Mouse (Mus musculus): ENCODE results near the gene Nedd4.

Nedd4 gene

GRCm38 (mm10) chr9:72678771-72679170, 16.6 kb downstream of the Nedd4 start:
- no peak for DNase-seq (ENCODE audit: extremely low read depth, low read depth)

DNA sequence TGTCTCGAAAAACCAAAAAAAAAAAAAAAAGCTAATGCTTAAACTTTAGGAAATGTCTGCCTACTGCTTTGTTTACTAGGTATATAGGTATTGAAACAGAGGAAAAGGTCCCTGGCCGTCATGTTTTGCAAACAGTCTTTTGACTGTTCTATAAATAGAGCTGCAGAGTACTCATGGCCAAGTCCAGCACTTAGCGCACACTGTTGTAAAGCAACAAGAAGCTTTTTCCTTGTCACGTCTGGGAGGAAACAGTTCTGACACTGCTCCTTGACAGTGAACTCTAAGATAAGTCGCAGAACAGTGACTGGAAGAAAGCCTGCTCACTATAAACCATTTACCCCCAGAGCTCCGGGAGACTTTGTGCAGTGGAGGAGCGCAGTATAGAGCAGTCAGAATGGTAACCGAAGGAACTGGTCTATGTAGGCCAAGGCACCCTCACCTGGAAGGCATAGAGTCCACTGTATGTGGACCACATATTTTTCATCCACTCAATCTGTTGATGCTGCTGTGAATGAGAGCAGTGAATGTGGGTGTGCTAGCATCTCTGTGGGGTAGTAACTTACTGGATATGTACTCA, 19.6 kb downstream of the Nedd4 start:
- DNase-seq (ENCODE audit: extremely low read depth, low read depth) = no peak

GRCm38 (mm10) chr9:72683268-72683667, 21.1 kb downstream of the Nedd4 start:
- DNase-seq (ENCODE audit: extremely low read depth, low read depth) = no peak

GRCm38 (mm10) chr9:72685231-72685630, 23.1 kb downstream of the Nedd4 start:
- no peak for DNase-seq (ENCODE audit: extremely low read depth, low read depth)

- no peak for DNase-seq (ENCODE audit: extremely low read depth, low read depth)
These were observed 24.4 kb downstream of the Nedd4 start for GRCm38 (mm10) chr9:72686506-72686905.

DNA sequence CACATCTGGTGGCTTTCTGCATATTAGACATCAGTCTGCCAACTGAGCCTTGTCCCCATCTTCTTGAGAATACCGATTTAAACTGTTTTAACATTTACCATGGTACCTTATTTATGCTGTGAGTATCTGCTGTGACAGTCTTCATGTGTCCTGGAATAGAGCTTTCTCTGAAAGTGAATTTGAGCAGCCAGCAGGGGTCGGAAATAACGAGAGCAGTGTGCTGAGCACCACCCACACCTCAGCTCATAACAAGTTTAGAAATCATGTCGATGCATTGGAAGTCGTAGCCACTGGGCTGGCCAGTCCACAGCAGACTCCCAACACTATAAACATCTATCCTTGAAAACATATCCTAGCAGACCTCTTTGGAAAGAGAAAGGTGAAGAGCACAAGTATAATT, 27.4 kb downstream of the Nedd4 start:
- DNase-seq (ENCODE audit: extremely low read depth, low read depth) = no peak

DNA sequence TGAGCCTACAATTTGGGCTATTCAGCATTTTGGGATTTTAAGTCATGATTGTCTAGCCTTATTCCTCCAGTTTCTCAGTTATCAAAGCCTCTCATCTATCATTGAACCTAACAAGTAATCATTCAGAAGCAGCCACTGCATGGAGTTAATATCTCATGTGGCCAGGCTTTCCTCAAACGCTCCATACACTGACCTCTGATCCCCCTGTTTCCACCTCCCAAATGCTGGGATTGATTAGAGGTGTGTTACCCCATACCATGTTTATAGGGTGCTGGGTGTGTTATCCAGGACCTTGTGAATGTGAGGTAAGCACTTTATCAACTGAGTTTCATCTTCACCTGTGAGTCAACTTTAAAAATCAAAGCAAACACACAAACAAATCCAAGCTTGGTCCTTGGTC, 28.7 kb downstream of the Nedd4 start:
- no peak for DNase-seq (ENCODE audit: extremely low read depth, low read depth)

GRCm38 (mm10) chr9:72691942-72692341, 29.8 kb downstream of the Nedd4 start:
- no peak for DNase-seq (ENCODE audit: extremely low read depth, low read depth)

GRCm38 (mm10) chr9:72693081-72693696, 31.0 kb downstream of the Nedd4 start:
- DNase-seq (ENCODE audit: extremely low read depth, low read depth) = no peak

- no peak for DNase-seq (ENCODE audit: extremely low read depth, low read depth)
These were observed 31.7 kb downstream of the Nedd4 start for GRCm38 (mm10) chr9:72693861-72694260.

DNA sequence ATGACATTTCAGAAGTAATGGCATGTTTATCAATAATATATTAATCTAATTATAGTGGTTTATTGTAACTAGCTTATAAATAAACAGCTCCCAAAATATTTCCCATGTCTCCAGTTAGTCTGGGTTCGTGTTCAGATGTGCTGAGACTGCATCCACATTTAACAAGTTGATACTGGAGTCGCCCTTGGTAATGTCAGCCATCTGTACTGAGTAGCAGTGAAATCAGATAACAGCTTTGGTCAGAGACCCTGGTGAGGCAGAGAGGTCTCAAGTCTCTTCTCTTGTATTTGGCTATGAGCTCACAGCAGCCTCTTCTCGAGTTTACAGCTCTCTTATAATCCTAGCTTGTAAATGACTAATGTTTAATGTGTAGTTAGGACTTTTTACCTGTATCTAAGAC, 34.4 kb downstream of the Nedd4 start:
- DNase-seq (ENCODE audit: extremely low read depth, low read depth) = no peak

DNA sequence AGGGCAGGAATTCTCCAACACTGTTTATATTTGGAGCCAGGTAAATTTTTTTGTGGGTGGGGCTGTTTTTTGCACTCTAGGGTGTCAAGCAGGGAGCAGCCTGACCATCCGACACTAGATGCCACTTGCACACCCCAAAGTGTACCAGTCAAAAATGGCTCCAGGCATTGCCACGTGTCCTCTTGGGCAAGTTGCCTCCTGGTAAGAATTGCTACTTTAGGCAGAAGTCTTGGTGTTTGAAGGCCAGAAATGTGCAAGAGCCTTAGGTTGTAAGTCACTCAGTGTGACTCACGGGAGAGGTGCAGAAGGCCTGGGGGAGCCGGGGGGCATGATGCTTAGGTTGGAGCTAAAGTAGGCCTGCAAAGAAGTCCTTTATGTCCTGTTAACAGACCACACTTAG, 35.6 kb downstream of the Nedd4 start:
- DNase-seq (ENCODE audit: extremely low read depth, low read depth) = no peak

GRCm38 (mm10) chr9:72699702-72700101, 37.6 kb downstream of the Nedd4 start:
- DNase-seq (ENCODE audit: extremely low read depth, low read depth) = peak; percentile 48

DNA sequence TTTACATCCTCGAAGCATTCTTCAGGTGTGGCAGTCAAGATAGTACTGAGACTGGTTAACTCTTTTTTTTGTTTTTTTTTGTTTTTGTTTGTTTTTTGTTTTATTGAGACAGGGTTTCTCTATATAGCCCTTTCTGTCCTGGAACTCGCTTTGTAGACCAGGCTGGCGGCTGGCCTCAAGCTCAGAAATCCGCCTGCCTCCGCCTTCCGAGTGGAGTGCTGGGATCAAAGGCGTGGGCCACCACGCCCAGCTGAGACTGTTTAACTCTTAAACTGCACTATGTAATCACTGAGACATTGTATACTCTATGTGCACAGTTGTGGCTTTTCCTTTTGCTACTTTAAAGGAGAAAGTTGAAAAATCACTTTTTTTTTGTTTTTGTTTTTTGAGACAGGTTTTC, 39.3 kb downstream of the Nedd4 start:
- DNase-seq (ENCODE audit: extremely low read depth, low read depth) = no peak

DNA sequence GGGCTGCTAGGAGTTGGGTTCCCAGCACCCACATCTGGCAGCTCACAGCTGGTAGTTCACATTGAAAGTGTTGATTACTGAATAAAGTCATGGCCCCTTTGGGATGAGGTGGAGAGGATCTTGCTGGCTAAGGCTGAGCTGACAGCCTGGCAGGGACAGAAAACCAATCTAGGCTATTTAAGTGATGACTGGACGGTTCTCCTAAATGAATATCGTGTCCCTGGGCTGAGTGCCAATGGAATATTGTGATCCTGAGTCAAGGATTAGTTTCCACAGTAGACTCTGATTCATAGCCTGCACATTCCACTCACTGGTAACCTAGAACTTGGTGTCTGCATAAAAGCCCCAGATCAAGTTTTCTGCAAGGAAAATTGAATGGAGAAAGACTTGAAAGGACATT, 39.9 kb downstream of the Nedd4 start:
- DNase-seq (ENCODE audit: extremely low read depth, low read depth) = no peak

DNA sequence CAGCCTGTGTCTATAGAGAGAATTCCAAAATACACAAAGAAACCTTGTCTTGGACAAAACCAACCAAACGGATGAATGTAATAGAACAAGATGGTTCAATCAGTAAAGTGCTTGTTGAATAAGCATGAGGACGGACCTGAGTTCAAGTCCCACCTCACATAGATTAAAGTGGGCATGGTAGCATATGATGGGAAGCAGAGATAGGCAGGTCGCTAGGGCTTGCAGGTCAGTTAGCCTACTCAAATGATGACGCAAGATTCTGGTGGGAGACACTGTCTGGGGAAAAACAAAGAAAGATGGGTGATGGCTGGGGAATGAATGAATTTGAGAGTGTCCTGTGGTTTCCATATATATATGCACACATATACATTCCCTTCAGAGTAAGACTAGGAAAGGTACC, 41.0 kb downstream of the Nedd4 start:
- no peak for DNase-seq (ENCODE audit: extremely low read depth, low read depth)

GRCm38 (mm10) chr9:72703754-72704153, 41.6 kb downstream of the Nedd4 start:
- no peak for DNase-seq (ENCODE audit: extremely low read depth, low read depth)

DNA sequence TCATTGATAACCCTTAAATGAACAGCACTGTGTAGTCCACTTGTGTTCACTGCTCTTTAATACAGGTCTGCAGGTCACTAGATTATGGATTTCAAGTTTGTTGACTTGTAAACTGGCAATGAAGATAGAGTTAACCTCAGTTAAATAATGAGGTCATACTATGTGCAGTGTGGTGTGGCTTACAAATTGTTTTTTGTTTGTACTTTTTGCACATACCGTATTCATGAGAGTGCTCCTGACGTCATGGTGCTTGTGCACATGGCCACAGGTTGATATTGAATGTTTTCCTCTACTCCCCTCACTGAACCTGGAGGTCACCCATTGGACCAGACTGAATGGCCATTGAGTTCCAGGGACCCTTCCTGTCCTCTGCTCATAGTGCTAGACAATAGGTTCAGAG, 43.1 kb downstream of the Nedd4 start:
- no peak for DNase-seq (ENCODE audit: extremely low read depth, low read depth)

- DNase-seq (ENCODE audit: extremely low read depth, low read depth) = no peak
These were observed 45.9 kb downstream of the Nedd4 start for GRCm38 (mm10) chr9:72707999-72708398.

GRCm38 (mm10) chr9:72708690-72709089, 46.5 kb downstream of the Nedd4 start:
- no peak for DNase-seq (ENCODE audit: extremely low read depth, low read depth)

- no peak for DNase-seq (ENCODE audit: extremely low read depth, low read depth)
These were observed 47.9 kb downstream of the Nedd4 start for GRCm38 (mm10) chr9:72710060-72710459.

DNA sequence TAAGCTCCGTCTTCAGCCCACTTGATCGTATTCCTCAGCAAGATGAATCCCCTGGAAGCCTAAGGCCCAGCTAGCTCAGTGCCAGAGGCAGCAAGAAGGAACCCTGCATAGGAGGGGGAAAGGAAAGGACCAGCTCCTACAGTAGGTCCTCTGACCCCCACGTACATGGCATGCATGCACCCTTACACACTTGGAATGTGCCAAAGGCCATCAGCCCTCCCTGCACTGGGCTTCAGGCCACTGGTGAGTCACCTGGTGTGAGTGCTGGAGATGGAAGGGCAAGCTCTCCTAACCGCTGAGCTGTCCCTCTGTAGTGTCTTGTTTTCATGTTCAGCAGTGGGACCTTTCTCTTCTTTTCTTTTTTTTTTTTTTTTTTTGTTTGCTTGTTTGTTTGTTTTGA, 52.8 kb downstream of the Nedd4 start:
- DNase-seq (ENCODE audit: extremely low read depth, low read depth) = no peak

- DNase-seq (ENCODE audit: extremely low read depth, low read depth) = no peak
These were observed 54.1 kb downstream of the Nedd4 start for GRCm38 (mm10) chr9:72716200-72716599.

GRCm38 (mm10) chr9:72719143-72719542, 57.0 kb downstream of the Nedd4 start:
- no peak for DNase-seq (ENCODE audit: extremely low read depth, low read depth)
